Mouse (Mus musculus): ENCODE data around the gene Usp33.

- TF ChIP-seq TAL1 (IDR thresholded peaks at IDR 0.05; ENCODE audit: low read length) (no peak), GATA1 (IDR thresholded peaks at IDR 0.05; ENCODE audit: low read length) (no peak)
These were observed 409 bp downstream of the Usp33 start for GRCm38 (mm10) chr3:152346633-152347141.

Data from erythroblast, embryonic 14.5 days (primary cell).